Mouse (Mus musculus): Measurements from ENCODE around the gene Trp63. TPM values are rescaled to one million over a fixed set of nuclear protein-coding genes. Genes with fewer than 3 reads are reported as not detected.
A peak's percentile ranks its signal among the peaks of the same experiment; 100 is the strongest.
"Not testable (repeated sequence)": the region's sequence is repeated elsewhere in the genome, so short reads cannot be mapped to it uniquely, and the experiment has no call there.

The Trp63 gene
- total RNA-seq (2021): 1 to 10 TPM; 1.2 TPM

DNA sequence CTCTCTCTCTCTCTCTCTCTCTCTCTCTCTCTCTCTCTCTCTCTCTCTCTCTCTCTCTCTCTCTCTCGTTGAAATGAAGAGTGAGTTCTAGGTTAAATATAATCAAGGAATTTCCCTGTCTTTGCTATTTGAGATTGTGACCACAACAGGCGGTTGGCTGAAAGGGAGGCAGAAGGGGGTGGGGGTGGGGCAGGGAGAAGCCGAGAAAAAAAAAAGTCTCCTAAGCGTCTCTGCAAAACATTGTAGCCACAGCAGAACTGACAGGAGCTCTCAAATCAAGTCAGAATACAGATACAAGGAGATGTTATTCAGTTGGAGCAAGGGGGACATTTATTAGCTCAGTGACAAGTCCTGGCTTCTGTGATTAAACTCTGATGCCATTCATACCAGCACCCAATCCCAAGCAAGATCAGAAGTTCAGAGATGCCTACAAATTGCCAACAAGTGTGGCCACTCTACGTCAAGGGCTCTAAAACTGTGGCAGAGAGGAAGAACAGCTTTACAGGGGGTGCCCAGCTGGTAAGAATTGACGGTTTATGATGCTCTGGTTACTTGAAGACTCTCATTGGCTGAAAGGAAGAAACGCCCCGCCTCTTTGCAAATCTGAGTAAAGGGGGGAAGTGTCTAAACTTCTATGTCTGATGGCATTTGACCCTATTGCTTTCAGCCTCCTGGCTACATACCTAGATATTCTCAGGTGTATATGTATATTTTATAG, at the start of gene Trp63:
Gene Trp63, plus strand, starts transcription at position 233 of the 718 bp plus-strand sequence.
- DNase-seq (ENCODE audit: extremely low spot score in 1 of 2, low spot score in 1 of 2): no peak

DNA sequence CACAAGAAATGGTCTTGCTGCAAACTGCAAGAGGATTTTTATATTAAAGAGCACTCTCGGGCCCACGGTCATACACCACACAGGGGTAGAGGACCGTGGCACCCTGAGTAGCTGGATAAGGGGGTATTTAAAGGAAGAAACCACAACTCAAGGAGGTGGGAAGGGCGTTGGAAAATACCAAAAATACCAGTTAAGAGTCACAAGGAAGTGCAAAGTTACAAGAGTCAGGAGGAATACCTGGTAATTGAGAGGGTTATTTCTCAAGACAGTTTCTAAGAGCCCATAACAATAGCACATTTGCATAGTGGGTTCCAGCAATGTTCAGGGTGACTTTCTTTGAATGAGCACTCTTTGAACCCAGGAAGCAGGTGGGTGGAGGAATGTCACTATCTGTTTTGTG, 38.8 kb upstream of the Trp63 start:
- DNase-seq (ENCODE audit: extremely low spot score in 1 of 2, low spot score in 1 of 2): not testable (repeated sequence)

DNA sequence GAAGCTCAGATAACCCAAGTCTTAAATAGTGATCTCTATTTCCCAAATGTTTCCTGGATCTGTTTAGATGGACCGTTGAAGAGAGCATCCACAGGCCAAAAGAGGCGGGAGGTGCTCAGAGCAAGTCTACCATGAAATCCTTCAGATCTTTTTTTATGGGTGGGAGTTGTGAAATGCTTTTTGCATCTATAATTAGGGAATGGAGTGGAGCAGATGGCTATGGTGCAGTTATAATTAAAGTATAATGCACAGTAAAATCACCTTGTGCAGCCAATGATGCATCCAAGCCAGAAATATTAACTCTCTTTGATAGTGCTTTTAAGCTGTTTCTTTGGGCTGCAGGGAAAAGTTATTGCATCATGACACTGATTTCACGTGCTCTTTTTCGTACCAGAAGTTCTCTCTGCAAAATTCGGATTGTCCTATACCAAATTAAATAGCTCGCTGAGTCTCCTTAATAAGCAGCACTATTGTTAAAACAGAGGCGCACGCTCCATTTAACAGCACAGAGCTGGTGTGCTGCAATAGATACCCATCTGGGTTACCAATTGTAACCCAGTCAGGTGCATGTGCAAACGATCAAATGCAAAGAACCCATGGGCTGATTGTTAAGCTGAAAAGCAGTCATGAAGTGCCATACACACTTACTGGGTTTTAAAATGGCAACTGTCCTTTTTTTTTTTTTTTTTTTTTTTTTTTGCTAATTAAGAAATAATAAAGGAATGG, 22.9 kb upstream of the Trp63 start:
- DNase-seq (ENCODE audit: extremely low spot score in 1 of 2, low spot score in 1 of 2): no peak

DNA sequence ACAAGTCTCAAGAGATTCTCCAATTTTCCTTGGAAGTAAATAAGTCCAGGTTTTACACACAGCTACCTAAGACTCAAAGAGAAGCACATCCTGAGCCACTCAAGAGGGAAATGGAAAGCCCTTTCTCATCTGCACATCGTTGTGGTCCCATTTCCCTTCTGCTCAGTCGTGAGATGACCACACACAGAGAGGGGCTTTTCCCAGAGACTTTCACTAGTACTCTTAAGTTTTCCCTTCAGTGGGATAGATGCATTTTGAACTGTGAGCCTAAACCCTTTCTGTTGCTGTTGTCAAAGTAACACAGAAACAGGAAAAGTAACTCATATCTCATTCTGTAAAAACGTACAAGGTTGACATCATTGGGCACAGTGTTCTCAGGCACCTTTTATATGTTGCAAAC, 20.4 kb upstream of the Trp63 start:
- DNase-seq (ENCODE audit: extremely low spot score in 1 of 2, low spot score in 1 of 2): no peak

DNA sequence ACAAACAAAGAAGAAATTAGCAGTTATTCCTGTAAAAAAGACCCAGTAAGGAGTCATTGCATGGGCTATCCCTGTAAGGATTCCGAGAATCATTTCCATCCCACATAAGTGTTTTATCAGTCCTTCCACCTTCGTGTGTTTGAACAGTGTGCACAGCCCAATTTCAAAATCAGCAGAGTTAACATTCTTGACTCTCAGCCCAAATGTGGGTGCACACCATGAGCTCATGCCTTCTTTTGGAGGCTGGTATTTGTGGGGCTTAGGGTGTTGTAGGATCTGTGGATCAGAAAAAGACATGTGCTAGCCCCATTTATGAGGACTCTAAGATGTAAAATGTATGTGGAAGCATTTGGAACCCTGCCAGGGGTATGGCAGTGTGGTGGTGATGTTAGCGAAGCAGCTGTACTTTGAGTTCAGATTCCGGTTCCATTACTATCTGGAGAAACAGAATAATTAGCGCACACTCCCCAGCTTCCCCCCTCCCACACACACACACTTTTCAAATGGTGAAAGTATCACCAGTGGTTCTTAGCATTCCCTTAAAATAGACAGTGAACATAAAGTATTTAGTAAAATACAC, 9.6 kb upstream of the Trp63 start:
- DNase-seq (ENCODE audit: extremely low spot score in 1 of 2, low spot score in 1 of 2): no peak

DNA sequence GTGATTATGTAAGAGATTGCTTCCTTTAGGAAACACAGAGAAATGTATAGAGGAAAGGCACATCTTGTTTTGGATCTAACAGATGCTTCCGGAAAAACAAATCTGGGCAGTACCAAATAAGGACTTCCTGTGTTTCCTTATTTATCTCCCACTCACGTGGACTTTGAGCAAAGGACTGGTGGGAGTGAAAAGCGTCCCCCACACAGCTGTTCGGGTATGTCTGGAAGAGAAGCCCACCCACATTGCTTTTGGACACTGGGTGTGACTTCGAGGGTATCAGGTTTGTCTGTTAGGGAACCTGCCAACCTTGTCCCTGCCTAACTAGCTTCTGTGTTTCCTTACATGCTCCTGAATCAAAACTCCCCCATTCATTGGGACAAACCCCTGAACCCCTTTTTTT, 3.2 kb upstream of the Trp63 start:
- no peak for DNase-seq (ENCODE audit: extremely low spot score in 1 of 2, low spot score in 1 of 2)

DNA sequence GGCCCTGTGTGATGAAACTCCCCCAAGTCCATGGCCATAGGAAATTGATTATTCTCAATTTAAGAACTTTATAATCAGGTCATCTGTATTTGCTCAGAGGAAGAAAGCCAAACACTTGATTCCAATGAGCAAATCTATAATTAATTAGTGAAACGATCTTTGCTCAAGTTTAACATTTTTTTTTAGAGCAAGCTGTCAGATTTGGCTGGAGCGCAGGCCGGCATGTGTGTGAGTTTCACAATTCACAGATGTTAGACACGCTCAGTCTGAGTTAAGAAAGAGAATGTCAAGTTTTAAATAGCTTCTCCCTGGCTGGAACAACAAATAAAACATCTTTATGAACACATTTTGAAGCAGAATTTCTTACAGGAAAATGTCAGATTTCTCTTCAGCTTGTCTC, 1.0 kb upstream of the Trp63 start:
- peak in 1 of 2 experiments; percentile 33 for DNase-seq (ENCODE audit: extremely low spot score in 1 of 2, low spot score in 1 of 2)

DNA sequence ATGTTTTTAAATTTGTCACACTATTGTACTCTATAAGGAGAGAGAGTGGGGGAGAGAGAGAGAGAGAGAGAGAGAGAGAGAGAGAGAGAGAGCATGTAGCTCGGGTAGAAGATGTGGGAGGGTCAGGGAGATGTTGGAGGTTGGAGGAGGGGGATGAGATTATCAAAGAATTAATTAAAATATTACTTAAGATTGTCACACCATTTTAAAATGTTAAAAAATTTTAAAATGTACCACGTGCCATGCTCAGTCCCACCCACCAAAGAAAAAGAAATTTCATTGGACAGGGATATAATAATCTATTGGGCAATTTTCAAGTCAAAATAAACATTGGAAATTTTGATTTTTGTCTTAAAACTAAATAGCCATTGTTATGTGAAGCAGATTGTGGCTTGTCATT, 1.0 kb downstream of the Trp63 start:
- no peak for DNase-seq (ENCODE audit: extremely low spot score in 1 of 2, low spot score in 1 of 2)

DNA sequence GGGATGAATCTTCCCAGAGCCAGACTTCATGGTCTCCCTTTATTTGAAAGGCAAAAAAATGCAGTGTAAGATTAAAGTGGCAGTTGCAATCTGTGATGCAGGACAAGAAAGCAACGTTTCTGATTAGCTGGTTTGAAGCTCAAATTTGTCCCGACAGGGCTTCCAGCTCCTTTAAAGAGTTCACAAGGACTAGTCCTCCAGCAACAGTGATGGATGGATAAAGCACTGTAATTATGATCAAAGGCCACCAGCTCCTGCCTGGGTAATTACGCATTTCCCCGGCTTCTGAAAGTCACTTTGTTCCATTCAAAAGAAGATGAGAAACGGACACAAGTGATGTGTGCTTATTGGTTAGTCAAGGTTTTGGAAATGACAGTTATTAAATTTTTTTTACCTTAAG, 7.0 kb downstream of the Trp63 start:
- no peak for DNase-seq (ENCODE audit: extremely low spot score in 1 of 2, low spot score in 1 of 2)

DNA sequence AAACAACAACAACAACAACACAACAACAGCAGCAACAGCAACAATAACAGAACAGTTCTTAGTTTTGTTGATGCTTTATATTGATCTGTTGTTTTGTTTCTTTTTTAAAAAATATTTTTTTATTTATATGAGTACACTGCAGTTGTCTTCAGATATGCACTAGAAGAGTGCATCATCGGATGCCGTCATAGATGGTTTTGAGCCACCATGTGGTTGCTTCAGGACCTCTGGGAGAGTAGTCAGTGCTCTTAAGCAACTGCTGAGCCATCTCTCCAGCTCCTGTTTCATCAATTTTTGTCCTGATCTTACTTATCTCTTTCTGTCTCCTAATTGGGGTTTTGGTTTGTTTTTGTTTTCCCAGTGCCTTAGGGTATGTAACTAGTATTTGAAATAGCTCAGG, 17.7 kb downstream of the Trp63 start:
- no peak for DNase-seq (ENCODE audit: extremely low spot score in 1 of 2, low spot score in 1 of 2)

DNA sequence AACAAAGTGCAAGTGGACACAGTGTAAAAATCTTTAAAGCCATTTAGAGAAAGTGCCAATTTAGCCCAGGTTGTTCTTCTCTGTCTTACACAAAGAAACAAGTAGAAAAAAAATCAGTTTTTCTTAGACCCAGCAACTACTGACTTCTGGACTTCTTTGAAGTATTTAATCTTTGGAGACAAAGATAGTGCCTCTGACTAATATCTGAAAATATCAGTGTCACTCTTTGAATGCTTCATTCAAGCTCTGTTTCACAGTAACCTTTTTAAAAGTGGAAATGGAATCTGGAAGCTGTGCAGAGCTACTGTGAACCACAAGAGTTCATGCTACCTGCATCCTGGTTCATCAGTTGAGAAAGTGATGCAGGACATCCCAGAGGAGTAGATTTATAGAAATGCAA, 22.7 kb downstream of the Trp63 start:
- DNase-seq (ENCODE audit: extremely low spot score in 1 of 2, low spot score in 1 of 2): no peak

DNA sequence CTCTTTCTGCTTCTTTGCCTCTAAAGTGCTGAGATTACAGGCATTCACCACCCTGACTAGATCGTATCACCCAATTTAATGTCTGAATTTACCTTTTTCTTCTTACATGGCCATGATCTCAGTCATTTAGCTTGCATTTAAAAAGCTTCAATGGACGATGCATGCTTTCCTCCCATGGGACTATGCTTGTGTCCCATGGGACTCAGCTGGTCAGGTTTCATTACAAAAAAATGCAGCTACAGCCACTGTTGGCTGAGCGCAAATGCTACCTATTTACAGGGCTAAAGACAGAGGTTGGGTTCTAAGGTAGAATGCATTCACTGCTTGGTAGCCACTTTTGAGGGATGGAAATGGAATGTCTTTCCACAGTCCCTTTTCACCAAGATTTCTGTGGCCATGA, 32.2 kb downstream of the Trp63 start:
- no peak for DNase-seq (ENCODE audit: extremely low spot score in 1 of 2, low spot score in 1 of 2)

DNA sequence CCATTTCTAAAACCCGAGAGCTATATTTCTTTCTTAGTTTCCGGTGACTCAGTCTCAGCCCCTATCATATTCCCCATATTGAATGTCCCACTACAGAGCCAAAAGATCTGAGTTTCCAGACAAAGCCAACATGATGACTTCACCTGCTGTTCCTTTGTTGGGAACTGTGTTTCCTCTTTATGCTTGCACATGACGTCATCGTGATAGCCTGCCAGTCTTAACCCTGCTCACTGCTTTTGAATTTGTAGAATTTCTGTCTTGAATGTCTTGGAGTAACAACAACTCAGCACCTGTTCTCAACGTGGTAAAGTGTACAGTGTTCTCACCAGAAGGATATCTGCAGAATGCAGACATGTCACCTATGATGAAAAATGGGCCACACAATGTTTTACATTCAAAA, 39.6 kb downstream of the Trp63 start:
- DNase-seq (ENCODE audit: extremely low spot score in 1 of 2, low spot score in 1 of 2): no peak

DNA sequence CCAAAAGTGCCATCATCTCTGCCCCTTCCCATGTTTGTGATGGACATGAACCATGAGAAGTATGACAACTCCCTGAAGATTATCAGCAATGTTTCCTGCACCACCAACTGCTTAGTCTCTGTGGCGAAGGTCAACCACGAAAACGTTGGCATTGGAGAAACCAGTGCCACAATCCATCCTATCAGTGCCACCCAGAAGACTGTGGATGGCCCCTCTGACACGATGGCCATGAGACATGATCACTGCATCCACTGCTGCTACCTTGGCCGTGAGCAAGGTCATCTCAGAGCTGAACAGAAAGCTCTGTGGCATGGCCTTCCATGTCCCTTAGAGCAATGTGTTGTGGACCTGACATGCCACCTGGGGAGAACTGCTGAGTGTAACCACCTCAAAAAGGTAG, 43.4 kb downstream of the Trp63 start:
- no peak for DNase-seq (ENCODE audit: extremely low spot score in 1 of 2, low spot score in 1 of 2)

DNA sequence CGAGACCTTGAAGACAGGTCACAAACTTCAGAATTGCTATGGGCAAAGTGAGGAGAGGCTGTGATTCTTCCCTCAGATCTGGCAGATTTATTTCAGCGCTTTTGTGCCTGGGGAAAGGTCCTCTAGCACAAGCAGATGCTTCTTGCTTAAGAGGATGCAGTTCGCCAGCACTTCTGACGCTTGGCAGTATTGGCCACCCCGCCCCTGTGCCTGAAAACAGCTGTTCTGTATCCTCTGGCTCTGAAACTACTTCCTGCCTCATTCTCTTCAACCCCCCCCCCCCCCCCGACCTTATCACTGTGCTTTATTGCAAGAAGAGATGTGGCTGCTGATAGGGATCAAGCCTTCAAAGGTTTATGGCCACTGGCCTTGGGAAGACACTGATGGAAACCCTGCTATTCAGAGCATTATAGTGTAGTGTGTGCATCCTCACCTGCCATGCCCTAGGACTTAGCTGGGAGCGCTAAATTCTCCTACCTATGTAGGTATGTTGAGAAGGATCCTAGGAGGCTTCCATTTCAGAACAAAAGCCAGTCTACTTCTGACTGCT, 44.5 kb downstream of the Trp63 start:
- DNase-seq (ENCODE audit: extremely low spot score in 1 of 2, low spot score in 1 of 2): no peak

DNA sequence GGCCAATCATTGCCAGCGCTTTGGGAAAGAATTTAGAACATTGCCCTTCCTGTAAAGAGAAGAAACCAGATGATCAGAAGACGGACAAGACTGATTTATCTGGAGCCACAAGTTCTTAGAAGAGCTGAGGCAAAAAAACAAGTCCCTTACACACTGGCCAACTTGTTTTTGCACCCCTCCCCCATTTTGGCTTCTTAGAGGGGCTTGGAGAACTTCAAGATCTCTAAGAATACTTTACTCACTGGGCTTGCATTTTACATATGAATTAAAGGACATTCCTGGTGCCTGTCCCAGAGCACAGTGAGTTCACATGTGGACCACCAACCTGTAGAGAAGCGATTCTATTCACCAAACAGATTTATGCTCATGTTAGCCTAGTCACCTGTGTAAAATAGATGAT, 53.3 kb downstream of the Trp63 start:
- no peak for DNase-seq (ENCODE audit: extremely low spot score in 1 of 2, low spot score in 1 of 2)

DNA sequence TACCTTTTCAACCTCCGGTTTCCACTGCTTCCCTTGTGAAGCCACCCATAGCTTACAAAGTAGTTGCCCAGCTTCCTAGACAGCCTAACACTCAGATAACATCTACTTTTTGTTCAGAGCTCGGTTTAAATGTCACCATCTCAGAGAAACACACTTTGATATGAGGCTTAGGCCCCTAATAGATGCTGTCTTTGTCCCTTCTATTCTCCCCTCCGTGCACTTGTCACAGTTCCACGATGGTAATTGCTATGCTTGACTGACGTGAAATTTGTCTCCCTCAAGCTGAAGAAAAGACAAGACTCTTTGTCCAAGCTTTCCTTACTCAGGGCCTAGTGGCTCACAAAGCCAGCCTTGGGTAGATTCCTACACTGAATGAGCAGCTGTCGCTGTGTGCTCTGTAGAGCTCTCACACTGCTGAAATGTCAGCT, 54.1 kb downstream of the Trp63 start:
- no peak for DNase-seq (ENCODE audit: extremely low spot score in 1 of 2, low spot score in 1 of 2)

DNA sequence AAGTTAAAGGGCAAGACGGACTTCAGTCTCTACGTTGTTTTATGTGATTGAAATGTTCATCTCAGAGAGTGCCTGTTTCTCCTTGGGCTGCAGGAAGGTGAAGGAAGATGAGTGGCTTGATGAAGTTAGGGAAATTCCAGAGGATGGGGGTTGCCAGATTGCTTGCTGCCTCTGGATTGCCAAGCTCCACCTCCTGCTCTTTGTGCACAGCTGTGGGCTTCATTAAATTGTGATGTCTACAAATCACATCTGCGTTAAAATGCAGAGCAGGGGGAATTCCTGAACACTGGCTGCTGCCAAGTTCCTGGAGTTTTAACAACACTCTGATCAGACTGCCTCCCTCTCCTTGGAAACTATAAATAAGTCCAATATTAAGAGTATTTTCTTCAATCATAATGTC, 63.2 kb downstream of the Trp63 start:
- no peak for DNase-seq (ENCODE audit: extremely low spot score in 1 of 2, low spot score in 1 of 2)

DNA sequence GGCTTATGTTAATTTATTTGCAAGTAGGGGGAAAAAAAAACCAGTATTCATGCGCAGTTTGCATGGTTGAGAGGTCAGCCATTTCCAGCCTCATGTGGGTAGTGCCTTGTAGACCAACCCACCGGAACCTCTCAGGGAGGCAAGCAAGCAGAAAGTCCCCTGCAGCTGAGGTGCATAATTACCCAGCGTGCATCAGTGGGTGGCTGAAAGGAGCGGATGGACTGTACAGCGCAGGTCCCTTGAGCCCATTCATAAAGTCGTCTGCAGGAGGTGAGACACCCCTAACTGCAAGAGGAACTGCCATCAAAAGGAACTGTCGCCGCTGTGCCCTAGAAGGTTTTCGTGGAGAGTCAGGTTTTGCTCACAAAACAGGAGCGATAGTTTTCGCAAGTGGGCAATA, 68.3 kb downstream of the Trp63 start:
- no peak for DNase-seq (ENCODE audit: extremely low spot score in 1 of 2, low spot score in 1 of 2)

DNA sequence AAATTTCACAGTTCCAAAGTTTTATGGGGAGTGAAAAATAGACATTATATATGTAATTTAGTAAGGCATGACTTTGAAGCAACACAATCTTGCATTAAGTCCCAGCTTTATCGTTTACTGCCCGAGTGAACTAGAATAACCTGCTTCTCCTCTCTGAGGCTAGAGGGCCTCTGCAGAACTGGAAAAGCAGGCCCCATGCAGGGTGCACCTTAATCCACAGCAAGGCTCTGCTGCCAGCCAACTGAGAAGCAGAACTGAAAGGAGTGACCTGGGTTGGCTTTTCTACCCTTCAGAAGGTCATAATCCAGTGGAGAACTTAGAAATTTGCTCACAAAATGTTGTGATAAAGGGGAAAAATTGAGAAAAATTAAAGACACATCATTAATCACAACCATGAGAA, 74.5 kb downstream of the Trp63 start:
- no peak for DNase-seq (ENCODE audit: extremely low spot score in 1 of 2, low spot score in 1 of 2)

DNA sequence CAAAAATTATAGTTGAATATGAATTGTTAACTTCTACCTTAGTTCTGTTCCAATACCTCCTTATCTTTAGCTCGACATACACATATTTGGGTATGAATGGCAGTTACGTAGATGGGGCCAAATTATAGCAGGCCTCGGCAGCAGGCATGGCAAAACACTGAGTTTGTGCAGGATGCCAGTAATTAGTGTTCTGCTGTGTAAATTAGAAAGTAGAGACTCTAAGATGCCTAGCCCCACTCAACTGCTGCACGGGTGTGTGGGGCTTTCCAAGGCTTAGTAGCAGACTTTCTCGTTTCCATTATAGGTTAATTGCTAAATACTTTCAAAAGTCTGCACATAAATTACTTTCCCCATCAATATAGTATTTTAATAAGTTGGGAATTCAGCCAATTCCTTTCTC, 82.0 kb downstream of the Trp63 start:
- DNase-seq (ENCODE audit: extremely low spot score in 1 of 2, low spot score in 1 of 2): no peak

DNA sequence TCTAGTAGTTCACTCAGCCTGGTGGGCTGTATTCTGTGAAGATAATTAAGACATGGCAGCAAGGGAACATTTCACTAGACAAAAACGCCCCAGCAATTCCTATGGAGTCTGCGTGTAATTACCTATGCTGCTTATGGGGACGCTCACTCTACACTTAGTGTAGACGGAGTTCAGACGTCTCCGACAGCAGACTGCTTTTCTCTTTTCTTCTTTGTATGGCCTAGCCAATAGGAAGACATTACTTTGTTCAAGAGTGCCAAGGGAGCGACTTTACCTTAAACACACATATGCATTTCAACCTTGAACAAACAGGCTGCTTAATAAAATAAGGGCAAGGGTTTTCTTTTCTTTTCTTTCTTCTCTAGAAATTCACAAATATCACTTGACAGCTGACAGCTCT, 91.0 kb downstream of the Trp63 start:
- no peak for DNase-seq (ENCODE audit: extremely low spot score in 1 of 2, low spot score in 1 of 2)

Measured in layer of hippocampus, postnatal 25 days (tissue).